Mouse (Mus musculus): ENCODE measurements around the gene Ccl17.

The Ccl17 gene

GRCm38 (mm10) chr8:94810153-94810552, at the start of gene Ccl17:
Gene Ccl17 (plus strand): TSS chr8:94810453.
- ChIA-PET CTCF (interaction anchor here in 2 of 4 experiments (1.3 to 2.4 kb wide), 2 partner anchors 106 kb away, joined by 6 to 7 read pairs; no protein-coding TSS in a partner anchor), POLR2A (interaction anchor here in 1 of 4 experiments (1.0 to 1.5 kb wide), 2 partner anchors 10 to 39 kb away, joined by 3 read pairs; partner anchors contain the start of gene Cx3cl1)

GRCm38 (mm10) chr8:94767035-94767434, 43.2 kb upstream of the Ccl17 start:
- CTCF ChIA-PET, result interaction anchor here in 1 of 4 experiments (0.6 kb wide), 1 partner anchor 499 kb away, joined by 3 read pairs; no protein-coding TSS in a partner anchor
- POLR2A ChIA-PET, result interaction anchor here in 1 of 4 experiments (0.6 kb wide), 2 partner anchors 66 to 367 kb away, joined by 3 read pairs; no protein-coding TSS in a partner anchor

- POLR2A ChIA-PET, result interaction anchor here in 3 of 4 experiments (0.8 to 3.5 kb wide), 12 partner anchors 11 to 282 kb away, joined by 3 to 26 read pairs (median 4); partner anchors contain the start of genes Ccl17 (in 1 of the 3), Fam192a (in 1 of the 3) and Rspry1 (in 1 of the 3)
These were observed 39.3 kb upstream of the Ccl17 start for GRCm38 (mm10) chr8:94770945-94771344.

GRCm38 (mm10) chr8:94771941-94772670, 38.1 kb upstream of the Ccl17 start, which contains the start of gene Cx3cl1:
Gene Cx3cl1 (plus strand): TSS chr8:94772009.
- POLR2A ChIA-PET, result interaction anchor here (0.6 to 3.9 kb wide), 30 partner anchors 8 to 170 kb away, joined by 3 to 30 read pairs (median 4); partner anchors contain the start of genes Arl2bp (in 1 of the 4), Ccl17 (in 1 of the 4), Fam192a (in 1 of the 4) and Rspry1 (in 1 of the 4)

More at GRCm38 (mm10) chr8:94770945-94771344, 39.3 kb upstream of the Ccl17 start:
- CTCF ChIA-PET, result interaction anchor here in 3 of 4 experiments (0.7 to 2.5 kb wide), 6 partner anchors 11 to 115 kb away, joined by 3 to 10 read pairs (median 4); no protein-coding TSS in a partner anchor

GRCm38 (mm10) chr8:94773048-94773447, 37.2 kb upstream of the Ccl17 start:
- POLR2A ChIA-PET, result interaction anchor here (0.6 to 3.9 kb wide), 21 partner anchors 8 to 442 kb away, joined by 3 to 30 read pairs (median 5); partner anchors contain the start of genes Fam192a (in 1 of the 4) and Rspry1 (in 1 of the 4)

More at GRCm38 (mm10) chr8:94771941-94772670, 38.1 kb upstream of the Ccl17 start, which contains the start of gene Cx3cl1:
- CTCF ChIA-PET, result interaction anchor here in 3 of 4 experiments (0.6 to 2.5 kb wide), 13 partner anchors 9 to 280 kb away, joined by 3 to 10 read pairs (median 4); partner anchors contain the start of gene Adgrg5 (in 1 of the 3)

GRCm38 (mm10) chr8:94773700-94774171, 36.5 kb upstream of the Ccl17 start:
- CTCF ChIA-PET, result interaction anchor here (0.6 to 1.6 kb wide), 6 partner anchors 12 to 823 kb away, joined by 3 to 11 read pairs (median 4); no protein-coding TSS in a partner anchor
- POLR2A ChIA-PET, result interaction anchor here (0.6 to 3.9 kb wide), 10 partner anchors 7 to 443 kb away, joined by 3 to 30 read pairs (median 6); no protein-coding TSS in a partner anchor

More at GRCm38 (mm10) chr8:94773048-94773447, 37.2 kb upstream of the Ccl17 start:
- CTCF ChIA-PET, result interaction anchor here in 3 of 4 experiments (0.7 to 2.5 kb wide), 6 partner anchors 12 to 283 kb away, joined by 3 to 11 read pairs (median 5); no protein-coding TSS in a partner anchor

- ChIA-PET POLR2A (interaction anchor here in 1 of 4 experiments (0.9 to 3.9 kb wide), 3 partner anchors 9 to 72 kb away, joined by 3 to 30 read pairs (median 5); no protein-coding TSS in a partner anchor), CTCF (no interaction called here)
These were observed 35.7 kb upstream of the Ccl17 start for GRCm38 (mm10) chr8:94774601-94775000.

GRCm38 (mm10) chr8:94776346-94776745, 33.9 kb upstream of the Ccl17 start:
- ChIA-PET CTCF (interaction anchor here in 3 of 4 experiments (0.6 to 1.6 kb wide), 5 partner anchors 32 to 251 kb away, joined by 3 to 10 read pairs (median 3); no protein-coding TSS in a partner anchor), POLR2A (interaction anchor here in 2 of 4 experiments (0.6 to 0.7 kb wide), 2 partner anchors 367 to 415 kb away, joined by 3 to 4 read pairs; no protein-coding TSS in a partner anchor)

- CTCF ChIA-PET, result no interaction called here
- POLR2A ChIA-PET, result interaction anchor here in 1 of 4 experiments (0.7 kb wide), 1 partner anchor 80 kb away, joined by 3 read pairs; no protein-coding TSS in a partner anchor
These were observed 32.2 kb upstream of the Ccl17 start for GRCm38 (mm10) chr8:94778036-94778435.

- CTCF ChIA-PET, result no interaction called here
These were observed 31.8 kb upstream of the Ccl17 start for GRCm38 (mm10) chr8:94778473-94778872.

GRCm38 (mm10) chr8:94778895-94779533, 31.2 kb upstream of the Ccl17 start:
- ChIA-PET POLR2A (no interaction called here), CTCF (no interaction called here)

More at GRCm38 (mm10) chr8:94778473-94778872, 31.8 kb upstream of the Ccl17 start:
- POLR2A ChIA-PET, result interaction anchor here in 1 of 4 experiments (0.7 kb wide), 1 partner anchor 80 kb away, joined by 3 read pairs; no protein-coding TSS in a partner anchor

GRCm38 (mm10) chr8:94779534-94780294, 30.5 kb upstream of the Ccl17 start:
- CTCF ChIA-PET, result no interaction called here
- POLR2A ChIA-PET, result interaction anchor here in 2 of 4 experiments (1.0 to 3.5 kb wide), 3 partner anchors 7 to 96 kb away, joined by 3 to 26 read pairs (median 17); partner anchors contain the start of genes Cx3cl1 (in 2 of the 2) and Dok4 (in 1 of the 2)

- ChIA-PET POLR2A (interaction anchor here in 3 of 4 experiments (0.7 to 3.5 kb wide), 7 partner anchors 8 to 375 kb away, joined by 3 to 26 read pairs (median 10); partner anchors contain the start of genes Cx3cl1 (in 3 of the 3) and Dok4 (in 1 of the 3)), CTCF (interaction anchor here in 2 of 4 experiments (0.5 to 1.8 kb wide), 4 partner anchors 9 to 45 kb away, joined by 3 to 10 read pairs (median 4); partner anchors contain the start of gene Cx3cl1 (in 1 of the 2))
These were observed 29.6 kb upstream of the Ccl17 start for GRCm38 (mm10) chr8:94780491-94781154.

GRCm38 (mm10) chr8:94781155-94781837, 29.0 kb upstream of the Ccl17 start:
- POLR2A ChIA-PET, result interaction anchor here in 3 of 4 experiments (0.6 to 3.5 kb wide), 12 partner anchors 9 to 374 kb away, joined by 3 to 26 read pairs (median 4); partner anchors contain the start of genes Cx3cl1 (in 3 of the 3), Ciapin1 (in 1 of the 3), Coq9 (in 1 of the 3) and Dok4 (in 1 of the 3)
- CTCF ChIA-PET, result interaction anchor here in 3 of 4 experiments (0.5 to 1.8 kb wide), 5 partner anchors 10 to 115 kb away, joined by 3 to 10 read pairs (median 4); partner anchors contain the start of genes Arl2bp (in 1 of the 3) and Cx3cl1 (in 1 of the 3)

GRCm38 (mm10) chr8:94781838-94782235, 28.4 kb upstream of the Ccl17 start:
- ChIA-PET POLR2A (interaction anchor here in 3 of 4 experiments (0.6 to 3.5 kb wide), 8 partner anchors 9 to 180 kb away, joined by 3 to 26 read pairs (median 5); partner anchors contain the start of genes Cx3cl1 (in 3 of the 3), Ciapin1 (in 1 of the 3), Coq9 (in 1 of the 3) and Fam192a (in 1 of the 3)), CTCF (interaction anchor here in 3 of 4 experiments (0.5 to 1.8 kb wide), 5 partner anchors 10 to 286 kb away, joined by 3 to 10 read pairs (median 3); partner anchors contain the start of genes Arl2bp (in 1 of the 3) and Cx3cl1 (in 1 of the 3))

Measured in embryonic stem cell, embryonic (primary cell).